Mouse (Mus musculus) hindbrain, postnatal 0 days (tissue): ENCODE results near the gene Tinag. TPM values are rescaled to one million over a fixed set of nuclear protein-coding genes. Genes with fewer than 3 reads are reported as not detected.

Source experiments
- ATAC-seq: fragments of 200-750 bp; cut with Nextera tagmentation; 2 replicates; pipeline ENCODE4 v1.8.0; 2017; ENCODE audit warnings: mild to moderate bottlenecking, moderate TSS enrichment, moderate library complexity
- DNase-seq: peaks from one replicate; pipeline ENCODE4 v3.0.0-alpha.2; 2015; ENCODE audit warnings: low spot score
- H3K27ac ChIP-seq: fragments of 300-500 bp; sonication (generic); 2 replicates; pipeline ENCODE4 v1.5.1; 2014; ENCODE audit warnings: mild to moderate bottlenecking
- H3K27me3 ChIP-seq: fragments of 300-500 bp; sonication (generic); 2 replicates; pipeline ENCODE4 v1.6.1; 2014; ENCODE audit warnings: low read length, mixed read lengths; ENCODE audit not compliant: insufficient read depth
- H3K36me3 ChIP-seq: fragments of 300-500 bp; sonication (generic); 2 replicates; pipeline ENCODE4 v1.6.1; 2014; ENCODE audit warnings: low read length, mixed read lengths; ENCODE audit not compliant: insufficient read depth
- H3K4me1 ChIP-seq: fragments of 300-500 bp; sonication (generic); 2 replicates; pipeline ENCODE4 v1.6.1; 2014; ENCODE audit warnings: antibody characterized with exemption, low read length, mixed read lengths; ENCODE audit not compliant: insufficient read depth
- H3K4me2 ChIP-seq: fragments of 300-500 bp; sonication (generic); 2 replicates; pipeline ENCODE4 v1.6.1; 2014; ENCODE audit warnings: low read depth, mild to moderate bottlenecking, low read length, moderate library complexity, mixed read lengths
- H3K4me3 ChIP-seq: fragments of 300-500 bp; sonication (generic); 2 replicates; pipeline ENCODE4 v1.5.1; 2014; ENCODE audit warnings: low read length
- H3K9ac ChIP-seq: fragments of 300-500 bp; sonication (generic); replicated peaks from 2 replicates; pipeline ENCODE4 v1.6.1; 2014; ENCODE audit warnings: mild to moderate bottlenecking, low read length, moderate library complexity, mixed read lengths
- H3K9me3 ChIP-seq: fragments of 300-500 bp; sonication (generic); 2 replicates; pipeline ENCODE4 v1.6.1; 2016; ENCODE audit warnings: low read length, mixed read lengths
- CTCF ChIP-seq: IDR thresholded peaks from 2 replicates; pipeline ENCODE4 v1.5.1; 2016; ENCODE audit warnings: antibody characterized with exemption, control low read depth, low read depth
- WGBS: fragments of 180-500 bp; shearing (Covaris S2); extraction: QIAGEN DNeasy Blood & Tissue Kit; methylation state at CpG from one replicate; pipeline ENCODE4 v1.1.7; 2014; 5-methylcytosine and 5-hydroxymethylcytosine counted together
- polyA plus RNA-seq: library from polyadenylated mRNA; unstranded; fragments of >200 nt; fragmentation: Nextera tagmentation; extraction: Ambion mirVana; gene quantifications from 2 replicates; pipeline ENCODE4 v1.2.1, GENCODE M21; 2015
- total RNA-seq: library from RNA; depleted of rRNA; stranded (reverse); fragments of >200 nt; gene quantifications from 2 replicates; pipeline ENCODE4 v1.2.3, GENCODE M21; 2014

Tinag gene
- total and polyA plus RNA-seq, 2 experiments from 2014 or later = 0.11 TPM; not detected in 1

- Histone ChIP-seq H3K36me3 (no peaks in the 10 kb centered on the region), H3K27me3 (no peaks in the 10 kb centered on the region)
- WGBS = 84% methylated on average over 5 of the region's 5 CpGs
Observed at GRCm38 (mm10) chr9:77046067-77046715, 597 bp upstream of the Tinag start.

GRCm38 (mm10) chr9:77035361-77035760, 10.2 kb downstream of the Tinag start:
- Histone ChIP-seq H3K36me3 (no peaks in the 10 kb centered on the region), H3K27ac (no peak overlapping the region), H3K9ac (no peak overlapping the region), H3K4me2 (no peak overlapping the region), H3K9me3 (no peaks in the 10 kb centered on the region), H3K4me3 (no peak overlapping the region), H3K4me1 (no peaks in the 10 kb centered on the region), H3K27me3 (no peaks in the 10 kb centered on the region)
- TF ChIP-seq CTCF = no peak
- DNase-seq (no peak), ATAC-seq (no peak)
- 42% methylated on average over 2 of the region's 2 CpGs for WGBS

More at GRCm38 (mm10) chr9:77046067-77046715, 597 bp upstream of the Tinag start:
- Histone ChIP-seq H3K4me1 (no peaks in the 10 kb centered on the region), H3K4me2 (no peak overlapping the region), H3K4me3 (no peak overlapping the region), H3K27ac (no peak overlapping the region), H3K9ac (no peak overlapping the region), H3K9me3 (no peaks in the 10 kb centered on the region)
- TF ChIP-seq CTCF = no peak
- ATAC-seq (no peak), DNase-seq (no peak)

- ATAC-seq (no peak), DNase-seq (no peak)
- no peak for TF ChIP-seq CTCF
- Histone ChIP-seq H3K27ac (no peak overlapping the region), H3K4me1 (no peaks in the 10 kb centered on the region), H3K36me3 (no peaks in the 10 kb centered on the region), H3K4me3 (no peak overlapping the region), H3K4me2 (no peak overlapping the region), H3K9me3 (no peaks in the 10 kb centered on the region), H3K9ac (no peak overlapping the region), H3K27me3 (no peaks in the 10 kb centered on the region)
- 78% methylated on average over 9 of the region's 9 CpGs for WGBS
Observed at GRCm38 (mm10) chr9:77032430-77033154, 13.0 kb downstream of the Tinag start.

GRCm38 (mm10) chr9:77025271-77025670, 20.3 kb downstream of the Tinag start:
- no peak overlapping the region for H3K4me3 ChIP-seq
- no peaks in the 10 kb centered on the region for H3K4me1 ChIP-seq
- ATAC-seq (no peak), DNase-seq (no peak)
- WGBS = 78% methylated on average over 2 of the region's 2 CpGs
- H3K27me3 ChIP-seq = no peaks in the 10 kb centered on the region
- TF ChIP-seq CTCF = no peak
- no peak overlapping the region for H3K9ac ChIP-seq
- no peak overlapping the region for H3K4me2 ChIP-seq
- H3K36me3 ChIP-seq = no peaks in the 10 kb centered on the region
- H3K27ac ChIP-seq = no peak overlapping the region
- H3K9me3 ChIP-seq = no peaks in the 10 kb centered on the region

- Histone ChIP-seq H3K4me1 (no peaks in the 10 kb centered on the region), H3K9ac (no peak overlapping the region), H3K9me3 (no peaks in the 10 kb centered on the region), H3K36me3 (no peaks in the 10 kb centered on the region), H3K27me3 (no peaks in the 10 kb centered on the region), H3K27ac (no peak overlapping the region), H3K4me2 (no peak overlapping the region), H3K4me3 (no peak overlapping the region)
- WGBS = 74% methylated on average over 4 of the region's 4 CpGs
- DNase-seq (no peak), ATAC-seq (no peak)
- no peak for TF ChIP-seq CTCF
Observed at GRCm38 (mm10) chr9:77018935-77019334, 26.7 kb downstream of the Tinag start.

GRCm38 (mm10) chr9:76996021-76996420, 49.6 kb downstream of the Tinag start:
- H3K4me3 ChIP-seq = no peak overlapping the region
- no peak overlapping the region for H3K27ac ChIP-seq
- no peak for ATAC-seq
- H3K4me2 ChIP-seq = no peak overlapping the region
- H3K4me1 ChIP-seq = no peaks in the 10 kb centered on the region
- no peak overlapping the region for H3K9ac ChIP-seq
- H3K27me3 ChIP-seq = no peaks in the 10 kb centered on the region
- WGBS = 95% methylated on average over 1 of the region's 1 CpGs
- TF ChIP-seq CTCF = no peak
- DNase-seq = no peak
- no peaks in the 10 kb centered on the region for H3K9me3 ChIP-seq
- no peaks in the 10 kb centered on the region for H3K36me3 ChIP-seq

- H3K9ac ChIP-seq = no peak overlapping the region
- H3K27ac ChIP-seq = no peak overlapping the region
- no peaks in the 10 kb centered on the region for H3K9me3 ChIP-seq
- H3K4me2 ChIP-seq = no peak overlapping the region
- H3K4me3 ChIP-seq = no peak overlapping the region
- no peaks in the 10 kb centered on the region for H3K36me3 ChIP-seq
- no peaks in the 10 kb centered on the region for H3K4me1 ChIP-seq
- H3K27me3 ChIP-seq = no peaks in the 10 kb centered on the region
- ATAC-seq (no peak), DNase-seq (no peak)
- TF ChIP-seq CTCF = peak; percentile 47
Observed at GRCm38 (mm10) chr9:76989946-76990345, 55.6 kb downstream of the Tinag start.
